Mouse (Mus musculus) spleen, adult 2 months (tissue): ENCODE data around the gene Apool.

Source experiments
- CTCF ChIP-seq: fragments of 200-500 bp; IDR thresholded peaks from 2 replicates; pipeline ENCODE4 v1.5.1; 2011; ENCODE audit warnings: mild to moderate bottlenecking, inconsistent platforms; ENCODE audit not compliant: insufficient read depth, insufficient read length, insufficient replicate concordance; ENCODE audit errors: extremely low read depth
- POLR2A ChIP-seq: fragments of 200-500 bp; IDR thresholded peaks from 2 replicates; pipeline ENCODE4 v1.6.1; 2011; ENCODE audit warnings: low read depth, low read length, inconsistent platforms

DNA sequence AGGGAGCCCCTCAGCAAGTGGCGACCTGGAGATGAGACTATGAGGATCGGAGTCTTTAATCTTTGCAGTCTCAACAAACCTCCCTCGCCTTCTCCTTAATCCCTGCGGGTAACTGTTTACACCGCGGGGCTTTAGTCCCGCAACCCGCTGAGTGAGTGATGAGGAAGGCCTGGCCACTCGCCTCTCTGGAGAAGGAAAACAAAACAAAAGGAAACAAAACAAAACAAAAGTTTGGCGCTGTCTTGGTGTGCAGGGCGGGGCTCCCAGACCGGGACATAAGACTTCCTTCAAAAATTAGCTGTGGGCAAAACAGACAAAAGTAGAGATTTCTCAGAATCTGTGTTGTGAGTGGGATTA, 375 bp downstream of the Apool start:
- no peak for TF ChIP-seq CTCF
- TF ChIP-seq POLR2A = no peak
